Mouse (Mus musculus) cerebellum, adult 2 months (tissue): ENCODE results near the gene Sgcd.

Source experiments
- CTCF ChIP-seq: fragments of 200-500 bp; IDR thresholded peaks from 2 replicates; pipeline ENCODE4 v1.5.1; 2011; ENCODE audit warnings: low read depth, mild to moderate bottlenecking, control low read depth, low read length, moderate library complexity, borderline replicate concordance; ENCODE audit not compliant: insufficient read depth
- POLR2A ChIP-seq: fragments of 200-500 bp; IDR thresholded peaks from 2 replicates; pipeline ENCODE4 v1.6.1; 2011; ENCODE audit warnings: low read length, control low read depth, borderline replicate concordance; ENCODE audit not compliant: insufficient read depth

- TF ChIP-seq CTCF: no peak
- no peak for TF ChIP-seq POLR2A
Observed at GRCm38 (mm10) chr11:47630186-47630585, 358.6 kb downstream of the Sgcd start.
